Mouse (Mus musculus) urinary bladder, postnatal 14 days (tissue): ENCODE results near the gene Ndc80.
"Not testable (repeated sequence)": the region's sequence is repeated elsewhere in the genome, so short reads cannot be mapped to it uniquely, and the experiment has no call there.

Source experiments
- DNase-seq: peaks from one replicate; pipeline ENCODE4 v3.0.0; 2021; ENCODE audit warnings: low spot score

Gene Ndc80

GRCm38 (mm10) chr17:71477481-71477880 lies 49.2 kb downstream of the Ndc80 start:
- DNase-seq: no peak

DNA sequence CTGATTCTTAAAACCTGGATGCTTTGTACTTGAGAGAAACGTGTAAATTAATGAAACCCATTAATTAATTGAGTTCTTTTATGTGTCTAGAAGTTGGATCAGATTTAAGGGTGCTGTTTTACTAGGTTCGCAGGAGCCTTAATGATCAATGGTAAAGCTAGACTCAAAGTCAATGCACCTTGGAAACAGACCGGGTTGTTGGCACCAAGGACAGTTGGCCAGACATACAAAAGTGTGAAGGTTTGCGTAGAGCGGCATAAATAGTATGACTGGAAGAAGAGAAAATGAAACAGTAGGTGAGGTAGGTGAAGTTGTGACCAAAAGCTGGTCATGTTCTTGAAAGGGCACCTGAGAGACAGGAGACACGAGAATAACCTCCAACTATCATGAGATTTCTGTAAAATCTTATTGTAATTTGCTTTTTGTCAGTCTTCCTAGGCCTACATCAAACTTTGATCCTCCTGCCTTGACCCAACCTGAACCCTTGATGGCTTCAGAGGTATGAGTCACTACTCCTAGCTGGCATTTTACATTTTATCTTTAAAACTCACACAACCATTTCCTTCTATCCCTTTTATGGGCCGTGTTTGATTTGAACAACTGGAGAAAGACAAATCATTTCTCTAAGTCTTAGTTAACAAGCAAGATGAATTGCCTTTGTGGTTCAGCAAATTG lies 50.2 kb downstream of the Ndc80 start:
- no peak for DNase-seq

GRCm38 (mm10) chr17:71475705-71476089 lies 51.0 kb downstream of the Ndc80 start:
- DNase-seq: peak; percentile 61

- peak; percentile 94 for DNase-seq
These were observed 51.6 kb downstream of the Ndc80 start, which contains the start of gene Smchd1 for GRCm38 (mm10) chr17:71474762-71475704. Gene Smchd1 (minus strand): TSS chr17:71475343.

GRCm38 (mm10) chr17:71474128-71474527 lies 52.5 kb downstream of the Ndc80 start:
- DNase-seq: no peak

- DNase-seq: no peak
These were observed 55.4 kb downstream of the Ndc80 start for GRCm38 (mm10) chr17:71471261-71471660.

- DNase-seq: no peak
These were observed 66.3 kb downstream of the Ndc80 start for GRCm38 (mm10) chr17:71460312-71460711.

GRCm38 (mm10) chr17:71459818-71460217 lies 66.8 kb downstream of the Ndc80 start, which contains the start of gene Gm4707:
Gene Gm4707 (minus strand): TSS chr17:71459918.
- no peak for DNase-seq

DNA sequence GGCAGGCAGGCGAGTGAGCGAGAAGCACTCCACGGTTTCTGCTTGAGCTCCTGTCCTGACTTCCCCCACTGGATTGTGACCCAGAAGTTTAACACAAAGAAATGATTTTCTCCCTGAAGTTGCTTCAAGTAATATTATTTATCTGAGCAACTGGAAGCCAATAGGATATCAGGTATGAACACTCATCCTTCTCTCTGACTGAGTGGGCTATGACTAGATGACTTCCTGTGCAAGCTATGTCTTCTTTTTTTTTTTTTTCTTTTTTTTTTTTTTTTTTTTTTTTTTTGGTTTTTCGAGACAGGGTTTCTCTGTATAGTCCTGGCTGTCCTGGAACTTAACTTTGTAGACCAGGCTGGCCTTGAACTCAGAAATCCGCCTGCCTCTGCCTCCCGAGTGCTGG lies 69.3 kb downstream of the Ndc80 start:
- DNase-seq: not testable (repeated sequence)
